Mouse (Mus musculus) frontal cortex, postnatal 36 days (tissue): ENCODE results near the gene Gm29427.
"Not testable (repeated sequence)": the region's sequence is repeated elsewhere in the genome, so short reads cannot be mapped to it uniquely, and the experiment has no call there.

Source experiments
- DNase-seq, 2 experiments: peaks; one replicate each; pipeline ENCODE4 v3.0.0; 2022; ENCODE audit warnings: low spot score in 2 of 2

Gm29427 gene

DNA sequence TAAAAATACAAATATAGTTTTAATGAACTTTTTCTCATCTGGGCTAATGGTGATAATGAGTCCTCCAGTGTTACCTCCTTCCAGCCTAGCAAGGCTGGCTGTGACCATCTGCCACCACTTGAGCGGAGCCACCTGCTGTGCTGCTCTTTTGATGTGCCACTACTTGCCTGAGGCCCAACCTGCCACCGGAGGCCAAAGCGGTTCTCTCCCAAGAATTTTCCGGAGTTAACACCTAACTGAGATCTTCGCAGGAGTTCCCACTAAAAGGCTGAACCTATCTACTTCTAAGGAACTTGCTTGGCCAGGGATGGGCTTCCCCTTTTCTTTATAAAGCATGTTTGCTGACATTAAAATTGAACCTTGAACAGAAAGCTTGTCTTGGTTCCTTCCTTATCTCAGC lies 56.0 kb downstream of the Gm29427 start:
- not testable (repeated sequence) for DNase-seq

DNA sequence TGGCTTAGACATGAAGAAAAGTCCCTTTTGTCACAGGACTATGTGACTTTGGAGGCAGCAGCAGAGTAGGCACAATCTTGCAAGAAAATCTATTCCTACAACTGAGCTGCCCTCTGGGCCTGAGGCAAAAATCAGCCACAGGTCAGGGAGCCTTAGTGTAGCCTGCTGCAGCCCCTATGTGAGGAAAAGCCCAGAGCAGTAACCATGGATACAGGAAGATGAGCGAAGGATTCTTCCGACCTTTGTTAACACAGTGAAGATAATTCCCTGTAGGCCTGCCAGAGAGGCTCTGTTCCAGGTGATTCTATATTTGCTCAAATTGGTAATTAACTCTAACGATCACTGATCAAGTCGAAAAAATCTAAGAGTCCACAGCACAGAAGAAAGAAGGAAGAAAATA lies 71.5 kb downstream of the Gm29427 start:
- no peak for DNase-seq

DNA sequence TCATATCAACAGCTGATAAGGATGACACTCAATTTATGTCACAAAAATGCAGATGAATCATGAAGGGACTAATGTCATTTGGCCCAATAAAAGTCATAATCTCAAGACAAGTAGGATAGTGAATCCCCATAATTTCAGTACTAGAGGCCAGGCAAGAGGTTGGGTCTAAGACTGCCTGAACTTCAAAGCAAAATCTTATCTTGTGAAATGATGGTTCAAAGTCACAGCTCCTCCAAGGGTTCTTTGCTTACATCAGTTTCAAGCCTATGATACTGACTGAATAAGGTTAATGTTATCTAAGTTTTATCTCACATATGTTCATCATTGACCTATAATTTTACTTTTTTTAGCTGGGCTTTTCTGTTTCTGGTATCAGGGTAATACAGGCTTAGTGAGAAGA lies 74.6 kb downstream of the Gm29427 start:
- no peak for DNase-seq

DNA sequence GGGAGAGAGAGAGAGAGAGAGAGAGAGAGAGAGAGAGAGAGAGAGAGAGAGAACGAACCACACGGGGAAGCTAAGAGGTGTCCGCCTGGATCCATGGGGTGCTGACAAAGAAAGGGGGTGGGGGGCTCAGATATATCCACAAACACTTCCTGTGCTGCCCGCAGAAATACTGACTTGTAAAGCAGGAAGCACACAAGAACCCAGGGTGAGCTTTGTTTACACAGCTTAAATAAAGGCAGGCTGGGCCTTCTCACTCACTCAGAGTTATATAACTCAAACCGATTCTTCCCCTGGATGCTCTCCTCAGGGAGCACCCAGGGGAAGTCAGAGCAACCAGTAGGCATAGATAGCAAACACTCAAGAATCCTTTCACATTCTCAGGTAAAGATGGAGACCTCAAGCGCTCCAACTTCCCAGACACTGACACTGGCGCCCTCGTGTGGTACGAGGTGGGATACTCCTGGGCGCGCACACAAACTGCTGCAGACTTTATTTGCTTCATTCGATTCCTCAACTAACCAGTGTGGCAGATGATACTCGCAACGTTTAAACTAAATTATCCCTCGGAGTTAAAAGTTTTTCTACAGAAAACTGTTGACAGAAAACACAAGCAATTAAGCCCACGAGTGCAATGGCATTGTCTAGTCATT lies 81.7 kb downstream of the Gm29427 start:
- peak; percentile 47 to 56 for DNase-seq

DNA sequence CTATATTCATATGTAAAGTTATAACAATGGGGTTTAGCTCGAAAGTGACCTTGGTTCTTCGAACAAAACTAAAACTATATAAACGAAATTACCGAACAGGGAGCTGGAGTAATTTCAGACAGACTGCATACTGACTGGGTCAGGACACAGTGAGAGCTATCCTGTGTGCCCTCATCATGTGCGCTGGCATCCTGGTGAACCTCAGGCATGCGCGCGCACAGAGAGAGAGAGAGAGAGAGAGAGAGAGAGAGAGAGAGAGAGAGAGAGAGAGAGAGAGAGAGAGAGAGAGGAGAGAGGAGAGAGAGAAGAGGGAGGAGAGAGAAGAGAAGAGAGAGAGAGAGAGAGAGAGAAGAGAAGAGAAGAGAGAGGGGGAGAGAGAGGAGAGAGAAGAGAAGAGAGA lies 82.3 kb downstream of the Gm29427 start:
- DNase-seq: no peak

DNA sequence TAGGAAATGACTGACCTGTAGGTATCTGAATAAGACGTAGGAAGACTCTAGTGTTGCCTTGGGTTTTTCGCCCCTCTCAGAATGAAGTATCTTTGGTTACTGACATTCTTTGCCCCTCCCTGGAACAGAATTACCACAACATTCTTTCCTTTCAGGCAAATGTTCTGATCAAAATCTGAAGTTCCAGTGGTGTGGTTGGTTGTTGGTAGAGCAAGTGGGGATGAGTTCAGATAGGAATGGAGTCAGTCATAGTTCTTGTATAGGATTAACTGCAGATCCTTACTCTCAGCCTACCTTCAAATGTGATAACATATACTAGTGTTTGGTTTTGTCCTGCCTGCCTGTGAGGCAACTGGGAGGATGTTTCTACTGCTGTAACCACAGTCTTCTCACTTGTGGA lies 86.1 kb downstream of the Gm29427 start, which contains the start of gene Zp3r:
Zp3r (minus strand) TSS at position 101 of the 400 bp plus-strand sequence.
- no peak for DNase-seq
